Mouse (Mus musculus) cortical plate, adult 2 months (tissue): ENCODE measurements around the gene Gal.

Source experiments
- CTCF ChIP-seq: fragments of 200-500 bp; IDR thresholded peaks from 2 replicates; pipeline ENCODE4 v1.5.1; 2011; ENCODE audit warnings: mild to moderate bottlenecking, control low read depth, low read length; ENCODE audit not compliant: insufficient read depth; ENCODE audit errors: extremely low read depth
- POLR2A ChIP-seq: fragments of 200-500 bp; IDR thresholded peaks from 2 replicates; pipeline ENCODE4 v1.6.1; 2011; ENCODE audit warnings: mild to moderate bottlenecking, low read length, control low read depth; ENCODE audit not compliant: insufficient read depth; ENCODE audit errors: extremely low read depth

GRCm38 (mm10) chr19:3428057-3428830, 13.9 kb upstream of the Gal start:
- TF ChIP-seq CTCF (no peak), POLR2A (no peak)
